Mouse (Mus musculus) olfactory bulb, adult 2 months (tissue): ENCODE data around the gene Anln.

Experiments
- CTCF ChIP-seq: fragments of 200-500 bp; IDR thresholded peaks from 2 replicates; pipeline ENCODE4 v1.5.1; 2012; ENCODE audit warnings: low read depth, mild to moderate bottlenecking, low read length, moderate library complexity; ENCODE audit not compliant: insufficient read depth
- POLR2A ChIP-seq: fragments of 200-500 bp; IDR thresholded peaks from 2 replicates; pipeline ENCODE4 v1.6.1; 2012; ENCODE audit warnings: mild to moderate bottlenecking, low read depth, low read length, moderate library complexity; ENCODE audit not compliant: insufficient read depth

DNA sequence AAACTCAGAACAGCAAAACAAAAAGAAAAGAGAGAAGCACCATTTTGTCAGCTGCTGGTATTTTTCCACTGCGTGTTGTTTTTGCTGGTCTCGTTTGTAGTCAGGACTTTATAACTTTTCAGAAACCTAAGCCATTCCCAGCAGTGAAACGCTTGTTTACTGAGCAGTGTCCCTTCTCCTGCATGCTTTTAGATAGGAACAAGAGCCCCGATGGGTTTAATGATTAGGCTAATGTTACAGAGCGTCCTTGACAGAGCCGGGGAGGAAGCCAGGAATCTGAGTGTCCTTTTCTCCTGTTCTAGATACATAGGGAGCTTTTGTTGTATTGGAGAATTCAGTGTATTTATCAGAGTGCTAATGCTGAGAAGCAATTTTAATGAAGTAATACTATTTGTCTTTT lies 28.6 kb upstream of the Anln start:
- TF ChIP-seq CTCF (no peak), POLR2A (no peak)
